Mouse (Mus musculus): ENCODE measurements around the gene Hnrnph1. TPM values are rescaled to one million over a fixed set of nuclear protein-coding genes. Genes with fewer than 3 reads are reported as not detected.

Gene Hnrnph1
- polyA plus RNA-seq, 1 experiment from 2014 or later = 606 TPM

DNA sequence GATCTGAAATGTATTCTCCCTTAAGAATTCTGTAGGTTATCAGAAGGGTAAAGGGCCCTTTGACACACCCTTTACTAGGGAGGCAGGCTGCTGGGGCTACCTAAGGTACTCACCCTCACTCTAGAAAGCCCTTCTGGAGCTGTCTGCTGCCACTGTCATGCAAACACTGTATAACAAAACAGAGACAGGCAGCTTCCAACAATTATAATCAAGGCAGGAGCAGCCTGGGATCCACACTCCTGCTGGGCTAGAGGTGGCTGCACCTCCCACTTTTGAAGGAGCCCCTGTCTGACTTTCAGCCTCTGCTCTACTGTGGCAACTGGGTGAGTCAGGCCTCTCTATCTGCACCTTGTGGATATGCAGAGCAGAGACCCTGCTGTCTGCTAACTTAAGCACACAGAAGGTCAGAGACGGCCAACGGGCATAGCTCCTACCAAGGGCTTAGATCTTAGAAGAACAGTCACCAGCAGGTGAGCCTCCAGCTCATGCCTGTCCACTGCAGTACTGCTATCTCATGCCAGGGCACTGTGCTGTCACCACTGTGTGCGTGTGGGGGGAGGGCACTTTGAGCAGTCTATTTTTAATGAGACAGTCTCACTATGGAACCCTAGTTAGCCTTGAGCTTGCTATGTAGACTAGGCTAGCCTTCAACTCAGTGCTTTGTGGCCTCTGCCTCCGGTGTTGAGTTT lies 14.6 kb downstream of the Hnrnph1 start:
- Histone ChIP-seq H3K4me1 (ENCODE audit: control insufficient read depth, insufficient read depth, low read length) (no peaks in the 10 kb centered on the region), H3K9ac (ENCODE audit: low read depth, low read length) (no peak overlapping the region), H3K27me3 (ENCODE audit: control insufficient read depth, insufficient read depth, low read length) (no peaks in the 10 kb centered on the region), H3K9me3 (ENCODE audit: control insufficient read depth, low read length) (no peaks in the 10 kb centered on the region), H3K4me3 (ENCODE audit: low read length) (no peak overlapping the region), H3K27ac (ENCODE audit: low read depth, low read length) (no peak overlapping the region), H3K4me2 (replicated peaks; ENCODE audit: low read depth, low read length) (no peak overlapping the region), H3K36me3 (ENCODE audit: control insufficient read depth, insufficient read depth, low read length) (peaks cover 59% of the 10 kb centered on the region)
- 89% methylated on average over 4 of the region's 4 CpGs for WGBS
- no peak for ATAC-seq (ENCODE audit: low FRiP score, low TSS enrichment)

DNA sequence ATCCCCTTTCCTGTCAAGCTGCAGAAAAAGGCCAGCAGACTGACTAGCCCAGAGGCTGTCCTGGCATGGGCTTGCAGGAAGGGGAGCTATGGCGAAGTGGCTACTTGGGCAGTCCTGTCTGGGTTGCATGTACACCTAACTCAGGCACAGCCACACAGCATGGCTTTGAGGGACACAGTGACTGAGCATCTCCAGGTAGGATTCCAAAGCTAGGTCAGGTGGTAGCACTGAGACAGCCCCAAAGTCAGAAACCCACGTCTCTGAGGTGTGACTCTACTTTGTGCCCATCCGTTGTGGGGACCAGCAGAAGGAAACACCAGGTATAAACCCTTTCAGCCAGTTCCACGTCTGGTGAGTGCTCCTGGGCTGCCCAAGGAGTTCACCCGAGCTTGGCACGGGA lies 16.5 kb downstream of the Hnrnph1 start:
- no peak for ATAC-seq (ENCODE audit: low FRiP score, low TSS enrichment)
- Histone ChIP-seq H3K36me3 (ENCODE audit: control insufficient read depth, insufficient read depth, low read length) (peaks cover 59% of the 10 kb centered on the region), H3K9me3 (ENCODE audit: control insufficient read depth, low read length) (no peaks in the 10 kb centered on the region), H3K4me1 (ENCODE audit: control insufficient read depth, insufficient read depth, low read length) (no peaks in the 10 kb centered on the region), H3K9ac (ENCODE audit: low read depth, low read length) (no peak overlapping the region), H3K27ac (ENCODE audit: low read depth, low read length) (no peak overlapping the region), H3K27me3 (ENCODE audit: control insufficient read depth, insufficient read depth, low read length) (no peaks in the 10 kb centered on the region), H3K4me2 (replicated peaks; ENCODE audit: low read depth, low read length) (no peak overlapping the region), H3K4me3 (ENCODE audit: low read length) (no peak overlapping the region)
- 88% methylated on average over 6 of the region's 6 CpGs for WGBS

DNA sequence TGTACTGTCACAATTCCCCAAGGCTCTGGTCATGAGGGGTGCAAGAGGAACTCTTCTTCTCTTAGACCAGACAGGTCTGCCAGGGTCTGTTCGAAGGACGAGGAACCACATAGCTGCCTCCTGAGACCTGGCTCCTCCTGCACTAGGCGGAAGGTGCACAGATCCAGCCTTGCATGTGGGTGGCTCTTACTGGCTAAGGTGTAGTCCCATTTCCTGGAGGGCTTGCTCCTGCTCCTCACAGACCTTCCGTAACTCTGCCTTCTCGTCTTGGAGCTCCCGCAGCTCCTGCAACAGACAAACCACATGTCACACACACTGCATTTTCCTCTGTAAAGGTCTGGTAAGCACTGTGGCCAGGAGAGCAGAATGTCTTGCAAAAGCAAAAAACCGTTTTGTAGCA lies 17.9 kb downstream of the Hnrnph1 start:
- no peak overlapping the region for H3K4me3 ChIP-seq (ENCODE audit: low read length)
- H3K9me3 ChIP-seq (ENCODE audit: control insufficient read depth, low read length) = no peaks in the 10 kb centered on the region
- H3K36me3 ChIP-seq (ENCODE audit: control insufficient read depth, insufficient read depth, low read length) = peaks cover 51% of the 10 kb centered on the region
- H3K4me2 ChIP-seq (replicated peaks; ENCODE audit: low read depth, low read length) = no peak overlapping the region
- no peaks in the 10 kb centered on the region for H3K27me3 ChIP-seq (ENCODE audit: control insufficient read depth, insufficient read depth, low read length)
- 91% methylated on average over 7 of the region's 7 CpGs for WGBS
- H3K9ac ChIP-seq (ENCODE audit: low read depth, low read length) = no peak overlapping the region
- no peak overlapping the region for H3K27ac ChIP-seq (ENCODE audit: low read depth, low read length)
- H3K4me1 ChIP-seq (ENCODE audit: control insufficient read depth, insufficient read depth, low read length) = no peaks in the 10 kb centered on the region
- no peak for ATAC-seq (ENCODE audit: low FRiP score, low TSS enrichment)

DNA sequence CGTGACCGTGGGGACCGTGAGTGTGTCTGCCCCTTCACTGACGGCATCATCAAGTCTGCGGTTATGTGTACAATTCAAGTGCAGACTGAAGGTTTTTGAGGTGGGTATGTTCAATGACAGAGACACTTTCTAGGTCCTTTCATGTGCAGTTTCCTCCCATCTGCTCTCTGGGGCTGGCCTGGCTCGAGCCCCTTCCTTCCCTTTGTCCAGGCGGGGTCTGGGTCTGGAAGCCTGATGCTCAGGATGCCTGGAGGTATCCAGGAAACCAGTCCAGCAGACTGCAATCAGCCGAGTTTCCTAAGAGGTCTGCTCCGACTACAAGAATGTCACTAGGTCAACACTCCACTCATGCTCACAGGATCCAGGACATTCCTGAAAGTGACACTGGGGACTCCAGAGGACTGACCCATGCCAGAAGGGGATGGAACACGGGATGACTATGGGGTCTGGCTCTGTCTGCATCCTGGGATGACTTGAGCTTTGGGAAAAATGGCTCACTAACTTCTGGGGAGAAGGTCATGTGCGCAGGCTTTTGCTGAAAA lies 20.0 kb downstream of the Hnrnph1 start:
- H3K4me1 ChIP-seq (ENCODE audit: control insufficient read depth, insufficient read depth, low read length) = no peaks in the 10 kb centered on the region
- H3K4me2 ChIP-seq (replicated peaks; ENCODE audit: low read depth, low read length) = no peak overlapping the region
- H3K36me3 ChIP-seq (ENCODE audit: control insufficient read depth, insufficient read depth, low read length) = peaks cover 52% of the 10 kb centered on the region
- no peak overlapping the region for H3K4me3 ChIP-seq (ENCODE audit: low read length)
- WGBS = 85% methylated on average over 11 of the region's 11 CpGs
- no peak overlapping the region for H3K9ac ChIP-seq (ENCODE audit: low read depth, low read length)
- no peaks in the 10 kb centered on the region for H3K27me3 ChIP-seq (ENCODE audit: control insufficient read depth, insufficient read depth, low read length)
- no peak overlapping the region for H3K27ac ChIP-seq (ENCODE audit: low read depth, low read length)
- ATAC-seq (ENCODE audit: low FRiP score, low TSS enrichment) = no peak
- no peaks in the 10 kb centered on the region for H3K9me3 ChIP-seq (ENCODE audit: control insufficient read depth, low read length)

DNA sequence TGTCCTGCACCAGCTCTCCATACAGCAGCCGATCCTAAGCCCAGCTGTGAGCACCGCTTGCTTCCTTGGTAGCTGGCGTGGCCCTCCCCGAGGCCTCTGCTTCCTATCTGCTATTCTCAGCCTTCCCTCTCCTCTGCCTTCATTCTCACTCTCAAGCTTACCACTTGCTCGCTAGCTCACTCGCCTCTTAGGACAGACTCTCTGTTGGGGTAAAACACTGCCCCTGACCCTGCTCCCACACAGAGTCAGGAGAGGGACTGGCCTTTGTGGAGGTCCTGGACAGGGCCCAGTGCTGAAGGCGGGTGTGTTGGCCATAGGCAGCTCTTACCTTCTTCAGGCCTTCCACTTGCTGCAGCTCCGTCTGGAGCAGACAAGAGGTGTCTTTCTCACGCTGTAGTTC lies 20.5 kb downstream of the Hnrnph1 start:
- Histone ChIP-seq H3K4me1 (ENCODE audit: control insufficient read depth, insufficient read depth, low read length) (no peaks in the 10 kb centered on the region), H3K27ac (ENCODE audit: low read depth, low read length) (no peak overlapping the region), H3K27me3 (ENCODE audit: control insufficient read depth, insufficient read depth, low read length) (no peaks in the 10 kb centered on the region), H3K9ac (ENCODE audit: low read depth, low read length) (no peak overlapping the region), H3K9me3 (ENCODE audit: control insufficient read depth, low read length) (no peaks in the 10 kb centered on the region), H3K4me2 (replicated peaks; ENCODE audit: low read depth, low read length) (no peak overlapping the region), H3K36me3 (ENCODE audit: control insufficient read depth, insufficient read depth, low read length) (peaks cover 52% of the 10 kb centered on the region), H3K4me3 (ENCODE audit: low read length) (no peak overlapping the region)
- 81% methylated on average over 9 of the region's 9 CpGs for WGBS
- no peak for ATAC-seq (ENCODE audit: low FRiP score, low TSS enrichment)

DNA sequence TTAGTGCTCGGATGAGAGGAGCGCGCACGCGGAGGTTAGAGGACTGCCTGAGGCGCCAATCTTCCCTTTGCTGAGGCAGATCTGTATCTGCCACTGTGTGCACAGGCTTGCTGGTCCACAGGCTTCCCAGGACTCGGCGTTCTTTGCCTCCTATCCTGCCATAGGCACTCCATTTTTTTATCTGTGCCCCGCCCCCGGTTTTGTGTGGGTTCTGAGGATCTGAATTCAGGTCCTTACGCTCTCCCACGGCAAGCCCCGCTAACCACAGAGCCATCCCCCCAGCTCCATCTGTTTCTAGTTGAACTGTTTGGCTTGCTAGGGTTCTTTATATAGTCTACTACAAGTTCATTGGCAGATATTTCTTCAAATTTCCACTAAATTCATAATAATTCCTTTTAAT lies 22.0 kb downstream of the Hnrnph1 start:
- Histone ChIP-seq H3K27me3 (ENCODE audit: control insufficient read depth, insufficient read depth, low read length) (no peaks in the 10 kb centered on the region), H3K9me3 (ENCODE audit: control insufficient read depth, low read length) (no peaks in the 10 kb centered on the region), H3K9ac (ENCODE audit: low read depth, low read length) (no peak overlapping the region), H3K4me1 (ENCODE audit: control insufficient read depth, insufficient read depth, low read length) (no peaks in the 10 kb centered on the region), H3K36me3 (ENCODE audit: control insufficient read depth, insufficient read depth, low read length) (peaks cover 48% of the 10 kb centered on the region), H3K4me2 (replicated peaks; ENCODE audit: low read depth, low read length) (no peak overlapping the region), H3K4me3 (ENCODE audit: low read length) (no peak overlapping the region), H3K27ac (ENCODE audit: low read depth, low read length) (no peak overlapping the region)
- no peak for ATAC-seq (ENCODE audit: low FRiP score, low TSS enrichment)
- WGBS = 86% methylated on average over 13 of the region's 13 CpGs

DNA sequence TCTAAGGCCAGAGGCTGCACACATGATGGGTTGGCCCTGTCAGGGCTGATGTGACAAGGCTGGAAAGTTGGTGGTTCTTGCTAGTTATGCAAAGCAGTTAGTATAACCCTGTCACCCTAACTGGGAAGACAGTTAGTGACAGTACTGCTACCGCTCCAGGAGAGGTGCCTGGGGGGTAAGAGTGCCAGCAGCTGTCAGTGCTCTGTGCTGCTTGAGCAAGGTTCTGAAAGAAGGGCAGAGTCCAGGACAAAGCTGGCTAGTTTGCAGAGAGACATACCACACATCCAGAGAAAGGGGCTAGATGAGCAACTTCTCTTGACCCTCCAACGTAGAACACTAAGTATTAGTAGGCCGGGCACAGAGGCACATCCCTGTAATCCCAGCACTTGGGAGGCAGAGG lies 25.7 kb downstream of the Hnrnph1 start:
- H3K9me3 ChIP-seq (ENCODE audit: control insufficient read depth, low read length) = no peaks in the 10 kb centered on the region
- WGBS = 98% methylated on average over 3 of the region's 3 CpGs
- H3K4me1 ChIP-seq (ENCODE audit: control insufficient read depth, insufficient read depth, low read length) = no peaks in the 10 kb centered on the region
- H3K4me2 ChIP-seq (replicated peaks; ENCODE audit: low read depth, low read length) = no peak overlapping the region
- H3K4me3 ChIP-seq (ENCODE audit: low read length) = no peak overlapping the region
- H3K27ac ChIP-seq (ENCODE audit: low read depth, low read length) = no peak overlapping the region
- no peaks in the 10 kb centered on the region for H3K27me3 ChIP-seq (ENCODE audit: control insufficient read depth, insufficient read depth, low read length)
- no peak overlapping the region for H3K9ac ChIP-seq (ENCODE audit: low read depth, low read length)
- peaks cover 40% of the 10 kb centered on the region for H3K36me3 ChIP-seq (ENCODE audit: control insufficient read depth, insufficient read depth, low read length)
- no peak for ATAC-seq (ENCODE audit: low FRiP score, low TSS enrichment)

DNA sequence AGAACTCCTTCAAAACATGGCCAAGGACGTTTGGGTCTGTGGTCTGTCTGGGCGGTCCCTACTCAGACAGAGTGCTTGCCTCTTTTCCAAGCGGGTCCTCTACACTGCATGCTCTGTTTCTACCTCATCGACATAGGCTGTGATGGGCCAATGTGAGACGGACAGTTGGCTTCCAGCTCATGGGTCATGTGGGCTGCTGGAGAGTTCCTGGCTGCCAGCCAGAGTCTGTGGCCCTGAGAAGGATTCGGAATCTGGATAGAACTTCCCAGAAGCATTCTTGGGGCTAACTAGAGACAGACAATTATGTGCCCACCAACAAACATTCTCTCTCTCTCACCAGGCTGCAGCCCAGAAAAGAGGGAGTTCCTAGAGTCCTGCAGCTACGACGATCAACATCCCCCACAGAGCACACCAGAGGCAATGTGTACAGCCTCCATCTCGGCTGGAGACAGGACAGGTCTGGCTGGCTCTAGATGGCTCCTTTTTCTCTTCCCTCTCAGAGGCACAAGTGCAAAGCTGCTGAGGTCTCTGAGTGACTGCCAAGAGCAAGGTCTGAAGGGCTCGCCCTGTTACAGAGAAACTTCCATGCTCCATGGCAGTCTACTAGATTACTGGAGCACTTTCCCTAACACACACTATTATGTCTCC lies 26.7 kb downstream of the Hnrnph1 start:
- no peak overlapping the region for H3K9ac ChIP-seq (ENCODE audit: low read depth, low read length)
- WGBS = 82% methylated on average over 10 of the region's 10 CpGs
- H3K4me2 ChIP-seq (replicated peaks; ENCODE audit: low read depth, low read length) = no peak overlapping the region
- no peak for ATAC-seq (ENCODE audit: low FRiP score, low TSS enrichment)
- H3K9me3 ChIP-seq (ENCODE audit: control insufficient read depth, low read length) = no peaks in the 10 kb centered on the region
- no peaks in the 10 kb centered on the region for H3K4me1 ChIP-seq (ENCODE audit: control insufficient read depth, insufficient read depth, low read length)
- H3K27me3 ChIP-seq (ENCODE audit: control insufficient read depth, insufficient read depth, low read length) = no peaks in the 10 kb centered on the region
- H3K4me3 ChIP-seq (ENCODE audit: low read length) = no peak overlapping the region
- H3K27ac ChIP-seq (ENCODE audit: low read depth, low read length) = no peak overlapping the region
- peaks cover 34% of the 10 kb centered on the region for H3K36me3 ChIP-seq (ENCODE audit: control insufficient read depth, insufficient read depth, low read length)

DNA sequence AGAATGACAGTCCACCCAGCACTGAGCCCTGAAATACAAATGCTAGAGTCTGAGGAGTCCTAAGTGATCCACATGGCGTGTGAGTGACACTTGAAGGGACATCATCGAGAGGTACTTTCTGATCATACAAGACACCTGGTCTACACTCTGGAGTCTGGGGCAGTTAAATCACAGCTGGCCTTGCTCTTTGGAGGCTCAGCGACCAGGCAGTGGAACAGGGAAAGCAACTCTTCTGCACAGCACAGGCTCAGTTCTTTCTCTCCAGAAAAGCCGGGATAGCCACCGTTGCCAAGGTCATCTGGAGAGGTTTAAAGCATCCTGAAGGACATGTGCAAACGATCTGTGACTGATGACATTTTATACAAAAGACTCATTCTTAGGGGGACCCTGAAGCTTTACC lies 30.4 kb downstream of the Hnrnph1 start:
- peaks cover 23% of the 10 kb centered on the region for H3K36me3 ChIP-seq (ENCODE audit: control insufficient read depth, insufficient read depth, low read length)
- no peaks in the 10 kb centered on the region for H3K4me1 ChIP-seq (ENCODE audit: control insufficient read depth, insufficient read depth, low read length)
- H3K27me3 ChIP-seq (ENCODE audit: control insufficient read depth, insufficient read depth, low read length) = no peaks in the 10 kb centered on the region
- no peak overlapping the region for H3K27ac ChIP-seq (ENCODE audit: low read depth, low read length)
- H3K4me2 ChIP-seq (replicated peaks; ENCODE audit: low read depth, low read length) = no peak overlapping the region
- WGBS = 65% methylated on average over 6 of the region's 6 CpGs
- no peak overlapping the region for H3K4me3 ChIP-seq (ENCODE audit: low read length)
- H3K9ac ChIP-seq (ENCODE audit: low read depth, low read length) = no peak overlapping the region
- no peak for ATAC-seq (ENCODE audit: low FRiP score, low TSS enrichment)
- no peaks in the 10 kb centered on the region for H3K9me3 ChIP-seq (ENCODE audit: control insufficient read depth, low read length)
